Mouse (Mus musculus): ENCODE measurements at regions not wholly inside any gene's neighbourhood (a gene's known extent, or its start where the extent isn't known, plus 50 kb on each side); places are given as distances from the start of the nearest gene placed in this dataset.

- no peak for DNase-seq (ENCODE audit: low spot score in 2 of 2)
Measured at GRCm38 (mm10) chr14:21932771-21933170, 56.6 kb downstream of the Zfp503 start.

- DNase-seq (ENCODE audit: low spot score in 2 of 2) = no peak
Measured at GRCm38 (mm10) chr14:21931944-21932343, 57.5 kb downstream of the Zfp503 start.

GRCm38 (mm10) chr14:21929048-21929447 lies 60.4 kb downstream of the Zfp503 start:
- no peak for DNase-seq (ENCODE audit: low spot score in 2 of 2)

GRCm38 (mm10) chr14:21916671-21917070 lies 67.9 kb upstream of the Comtd1 start:
- no peak for DNase-seq (ENCODE audit: low spot score in 2 of 2)

GRCm38 (mm10) chr14:21904498-21905395 lies 56.0 kb upstream of the Comtd1 start:
- DNase-seq (ENCODE audit: low spot score in 2 of 2) = peak; percentile 13 to 17

GRCm38 (mm10) chr14:21903562-21904497 lies 55.1 kb upstream of the Comtd1 start:
- DNase-seq (ENCODE audit: low spot score in 2 of 2) = peak; percentile 21 to 23

GRCm38 (mm10) chr14:21902856-21903255 lies 54.1 kb upstream of the Comtd1 start:
- DNase-seq (ENCODE audit: low spot score in 2 of 2) = peak in 1 of 2 experiments; percentile 5

- DNase-seq (ENCODE audit: low spot score in 2 of 2) = peak in 1 of 2 experiments; percentile 0
Measured at GRCm38 (mm10) chr14:21902456-21902855, 53.7 kb upstream of the Comtd1 start.

GRCm38 (mm10) chr14:21900951-21901350 lies 52.2 kb upstream of the Comtd1 start:
- no peak for DNase-seq (ENCODE audit: low spot score in 2 of 2)

- no peak for DNase-seq (ENCODE audit: low spot score in 2 of 2)
Measured at GRCm38 (mm10) chr14:21900516-21900915, 51.7 kb upstream of the Comtd1 start.
